Mouse (Mus musculus): ENCODE measurements around the gene Ndst2.
A peak's percentile ranks its signal among the peaks of the same experiment; 100 is the strongest.

Gene Ndst2

GRCm38 (mm10) chr14:20733952-20734774 lies at the start of gene Ndst2:
Gene Ndst2 (minus strand): TSS chr14:20734562.
- peak; percentile 85 for DNase-seq

- no peak for DNase-seq
Observed at GRCm38 (mm10) chr14:20783526-20783925, 49.2 kb upstream of the Ndst2 start.

GRCm38 (mm10) chr14:20782860-20783259 lies 48.5 kb upstream of the Ndst2 start:
- no peak for DNase-seq

GRCm38 (mm10) chr14:20780217-20780616 lies 45.9 kb upstream of the Ndst2 start:
- no peak for DNase-seq

- no peak for DNase-seq
Observed at GRCm38 (mm10) chr14:20778496-20778895, 44.1 kb upstream of the Ndst2 start.

- peak; percentile 35 for DNase-seq
Observed at GRCm38 (mm10) chr14:20775661-20776060, 41.3 kb upstream of the Ndst2 start.

- DNase-seq = no peak
Observed at GRCm38 (mm10) chr14:20773410-20773809, 39.0 kb upstream of the Ndst2 start.

- DNase-seq = no peak
Observed at GRCm38 (mm10) chr14:20772808-20773207, 38.4 kb upstream of the Ndst2 start.

GRCm38 (mm10) chr14:20771941-20772340 lies 37.6 kb upstream of the Ndst2 start:
- DNase-seq = no peak

GRCm38 (mm10) chr14:20768581-20768980 lies 34.2 kb upstream of the Ndst2 start:
- DNase-seq = no peak

- DNase-seq = no peak
Observed at GRCm38 (mm10) chr14:20767936-20768335, 33.6 kb upstream of the Ndst2 start.

GRCm38 (mm10) chr14:20765642-20766258 lies 31.4 kb upstream of the Ndst2 start:
- DNase-seq = peak; percentile 95

GRCm38 (mm10) chr14:20764942-20765341 lies 30.6 kb upstream of the Ndst2 start:
- no peak for DNase-seq

- DNase-seq = peak; percentile 29
Observed at GRCm38 (mm10) chr14:20758768-20759435, 24.5 kb upstream of the Ndst2 start.

- DNase-seq = no peak
Observed at GRCm38 (mm10) chr14:20757370-20757907, 23.1 kb upstream of the Ndst2 start.

- DNase-seq = no peak
Observed at GRCm38 (mm10) chr14:20753792-20754191, 19.4 kb upstream of the Ndst2 start.

- no peak for DNase-seq
Observed at GRCm38 (mm10) chr14:20750503-20750902, 16.1 kb upstream of the Ndst2 start.

- DNase-seq = no peak
Observed at GRCm38 (mm10) chr14:20749494-20750051, 15.2 kb upstream of the Ndst2 start.

- no peak for DNase-seq
Observed at GRCm38 (mm10) chr14:20748388-20748787, 14.0 kb upstream of the Ndst2 start.

GRCm38 (mm10) chr14:20746935-20747334 lies 12.6 kb upstream of the Ndst2 start:
- no peak for DNase-seq

- no peak for DNase-seq
Observed at GRCm38 (mm10) chr14:20743614-20744013, 9.3 kb upstream of the Ndst2 start.

- DNase-seq = no peak
Observed at GRCm38 (mm10) chr14:20741301-20741700, 6.9 kb upstream of the Ndst2 start.

GRCm38 (mm10) chr14:20738511-20738910 lies 4.1 kb upstream of the Ndst2 start:
- no peak for DNase-seq

Data from thymus, postnatal 4 days (tissue).